Mouse (Mus musculus) gastrocnemius, postnatal 36 days (tissue): Measurements from ENCODE around the gene Nptxr. TPM values are rescaled to one million over a fixed set of nuclear protein-coding genes. Genes with fewer than 3 reads are reported as not detected.
A peak's percentile ranks its signal among the peaks of the same experiment; 100 is the strongest.

ENCODE experiments used
- DNase-seq, 2 experiments: peaks; one replicate each; pipeline ENCODE4 v3.0.0; 2022
- intact Hi-C: fragments of 180-260 bp; cut with DNase I; formaldehyde crosslinking; loops from one replicate; pipeline ENCODE4 v1.15.1; 2025
- total RNA-seq, 2 experiments: library from RNA; stranded (reverse); gene quantifications; 2 replicates each; pipeline ENCODE4 v1.2.3; 2021

The Nptxr gene
- total RNA-seq, 2 experiments from 2014 or later: 0.66 to 0.72 TPM

- no peak for DNase-seq
- intact Hi-C loops: no loop called here
Observed at GRCm38 (mm10) chr15:79794173-79794572, 10.4 kb downstream of the Nptxr start.

GRCm38 (mm10) chr15:79793076-79793475 is 11.5 kb downstream of the Nptxr start:
- intact Hi-C loops: no loop called here
- no peak for DNase-seq

- DNase-seq: no peak
- intact Hi-C loops: no loop called here
Observed at GRCm38 (mm10) chr15:79792455-79792854, 12.1 kb downstream of the Nptxr start.

GRCm38 (mm10) chr15:79791502-79791901 is 13.1 kb downstream of the Nptxr start:
- no peak for DNase-seq
- intact Hi-C loops: no loop called here

- no peak for DNase-seq
- intact Hi-C loops: no loop called here
Observed at GRCm38 (mm10) chr15:79790905-79791304, 13.7 kb downstream of the Nptxr start.

- no peak for DNase-seq
- intact Hi-C loops: no loop called here
Observed at GRCm38 (mm10) chr15:79790111-79790510, 14.5 kb downstream of the Nptxr start.

GRCm38 (mm10) chr15:79787815-79788214 is 16.8 kb downstream of the Nptxr start:
- no peak for DNase-seq
- intact Hi-C loops: no loop called here

GRCm38 (mm10) chr15:79785056-79785455 is 19.5 kb downstream of the Nptxr start:
- intact Hi-C loops: no loop called here
- no peak for DNase-seq

- intact Hi-C loops: no loop called here
- DNase-seq: no peak
Observed at GRCm38 (mm10) chr15:79777749-79778148, 26.8 kb downstream of the Nptxr start, which contains the start of gene Dnal4. TSS of gene Dnal4 (minus strand) at chr15:79777849.

- DNase-seq: no peak
- intact Hi-C loops: no loop called here
Observed at GRCm38 (mm10) chr15:79775662-79776061, 28.9 kb downstream of the Nptxr start.

GRCm38 (mm10) chr15:79774117-79775027 is 30.2 kb downstream of the Nptxr start:
- DNase-seq: peak; percentile 92 to 95
- intact Hi-C loops: no loop called here

- DNase-seq: no peak
- intact Hi-C loops: no loop called here
Observed at GRCm38 (mm10) chr15:79770629-79771240, 33.8 kb downstream of the Nptxr start.

GRCm38 (mm10) chr15:79768302-79768701 is 36.3 kb downstream of the Nptxr start:
- intact Hi-C loops: no loop called here
- no peak for DNase-seq

GRCm38 (mm10) chr15:79767327-79767961 is 37.1 kb downstream of the Nptxr start:
- intact Hi-C loops: no loop called here
- DNase-seq: no peak

GRCm38 (mm10) chr15:79766586-79767071 is 37.9 kb downstream of the Nptxr start:
- intact Hi-C loops: no loop called here
- DNase-seq: no peak

GRCm38 (mm10) chr15:79766168-79766567 is 38.4 kb downstream of the Nptxr start:
- intact Hi-C loops: no loop called here
- no peak for DNase-seq

- no peak for DNase-seq
- intact Hi-C loops: no loop called here
Observed at GRCm38 (mm10) chr15:79765361-79765760, 39.2 kb downstream of the Nptxr start.

GRCm38 (mm10) chr15:79764539-79765267 is 39.9 kb downstream of the Nptxr start:
- intact Hi-C loops: no loop called here
- no peak for DNase-seq

- intact Hi-C loops: no loop called here
- DNase-seq: no peak
Observed at GRCm38 (mm10) chr15:79763601-79764246, 40.8 kb downstream of the Nptxr start.

- intact Hi-C loops: no loop called here
- DNase-seq: no peak
Observed at GRCm38 (mm10) chr15:79763001-79763400, 41.6 kb downstream of the Nptxr start.
